Mouse (Mus musculus) urinary bladder, postnatal 36 days (tissue): ENCODE measurements around the gene Sox8.

Experiments used
- DNase-seq, 2 experiments: peaks; one replicate each; pipeline ENCODE4 v3.0.0; 2022; ENCODE audit warnings: low spot score in 2 of 2, mixed read lengths in 1 of 2

Gene Sox8

DNA sequence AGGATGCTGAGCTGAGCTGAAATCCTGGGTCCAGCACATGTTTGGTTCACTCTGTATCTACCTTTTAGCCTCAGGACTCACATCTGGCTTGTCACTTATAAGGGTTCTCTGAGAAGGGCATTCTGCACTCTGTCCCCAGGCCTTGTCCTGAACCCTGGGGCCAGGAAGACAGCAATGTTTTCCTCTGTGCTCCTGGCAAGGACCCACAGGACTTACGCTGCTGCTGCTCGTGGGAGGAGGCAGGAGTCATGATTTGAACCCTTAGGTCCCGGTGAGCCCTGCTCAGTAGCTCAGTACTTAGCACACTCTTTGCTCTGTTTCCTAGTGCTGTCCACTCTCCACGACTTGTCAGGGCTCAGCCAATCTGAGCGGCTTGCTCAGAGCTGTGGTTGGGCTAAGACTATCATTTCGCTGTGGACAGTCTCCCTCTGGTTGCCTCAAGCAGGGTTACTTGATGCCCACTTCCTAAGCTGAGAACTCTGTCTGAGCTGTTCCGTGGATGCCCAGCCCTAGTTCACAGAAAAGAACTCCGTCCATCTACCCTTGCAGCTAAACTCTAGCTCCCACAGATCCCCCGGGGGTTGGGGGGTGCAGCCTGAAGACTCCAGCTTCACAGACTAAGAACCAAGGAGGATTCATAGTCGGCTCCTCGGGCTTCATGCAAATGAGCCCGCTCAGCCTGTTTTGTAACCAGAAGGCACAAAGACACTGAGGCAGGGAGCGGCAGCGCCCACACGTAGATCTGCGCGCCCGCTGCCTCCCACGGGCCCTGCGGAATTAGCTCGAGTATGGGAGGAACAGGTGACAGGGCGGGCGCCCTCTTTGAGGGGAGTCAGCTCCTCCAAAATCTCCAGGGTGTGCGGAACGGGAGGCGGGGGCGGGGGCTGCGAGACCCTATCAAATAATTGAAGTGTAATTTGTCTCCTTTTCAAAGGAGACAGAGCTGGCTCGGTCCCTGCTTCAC lies 14.5 kb downstream of the Sox8 start:
- DNase-seq: no peak

DNA sequence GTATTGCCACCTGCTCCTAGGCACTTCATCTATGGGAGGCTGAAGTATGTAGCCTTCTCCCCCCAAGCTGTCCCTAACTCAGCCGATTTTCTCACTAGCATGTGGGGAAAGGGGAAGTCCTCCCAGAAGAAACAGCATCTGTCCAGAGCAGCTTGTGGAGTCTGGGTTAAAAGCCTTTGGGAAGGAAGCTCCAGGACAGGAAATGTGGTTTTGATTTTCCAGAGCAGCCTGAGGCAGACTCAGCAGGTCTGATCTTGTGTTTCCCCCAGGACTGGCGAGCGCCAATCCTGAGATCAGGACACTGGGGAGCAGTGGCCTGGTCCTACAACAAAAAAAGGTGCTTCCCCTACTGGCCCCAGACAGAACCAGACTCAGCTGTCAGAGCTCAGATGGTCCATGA lies 15.3 kb downstream of the Sox8 start:
- no peak for DNase-seq

DNA sequence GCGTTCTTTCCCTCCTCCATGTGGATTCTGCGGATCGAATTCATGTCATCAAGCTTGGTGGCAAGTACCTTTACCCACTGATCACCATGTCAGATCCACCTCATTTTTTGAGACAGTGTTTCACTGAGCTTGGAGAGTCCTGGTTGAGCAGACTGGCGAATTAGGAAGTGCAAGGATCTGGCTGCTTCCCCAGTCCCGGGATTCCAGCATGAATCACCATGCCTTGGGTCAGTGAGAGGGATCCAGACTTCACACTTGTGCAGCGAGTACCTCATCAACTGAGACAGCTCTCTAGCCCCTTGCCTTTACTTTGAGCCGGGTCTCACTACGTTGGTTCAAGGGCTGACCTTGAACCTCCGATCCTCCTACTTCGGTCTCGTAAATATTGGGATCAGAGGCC lies 19.2 kb downstream of the Sox8 start:
- DNase-seq: no peak

DNA sequence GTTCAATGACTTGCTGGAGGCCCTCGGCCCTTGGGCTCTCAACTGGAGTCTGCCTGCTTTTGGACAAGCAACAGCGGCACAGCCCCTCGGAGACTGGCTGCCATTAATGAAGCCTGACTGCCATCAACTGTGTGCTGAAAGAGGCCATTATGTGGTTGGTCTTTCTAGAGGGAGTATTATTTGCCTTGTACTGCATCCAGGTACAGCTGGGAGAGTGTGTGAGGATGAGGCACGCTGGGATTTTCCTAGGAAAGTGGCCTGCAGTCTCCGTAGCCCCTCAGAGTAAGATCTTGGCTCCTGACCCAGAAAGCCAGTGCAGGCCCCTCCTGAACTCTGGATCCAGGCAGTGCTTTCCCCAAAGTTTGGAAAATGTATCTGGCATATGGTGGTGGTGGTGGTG lies 20.5 kb downstream of the Sox8 start:
- DNase-seq: no peak

DNA sequence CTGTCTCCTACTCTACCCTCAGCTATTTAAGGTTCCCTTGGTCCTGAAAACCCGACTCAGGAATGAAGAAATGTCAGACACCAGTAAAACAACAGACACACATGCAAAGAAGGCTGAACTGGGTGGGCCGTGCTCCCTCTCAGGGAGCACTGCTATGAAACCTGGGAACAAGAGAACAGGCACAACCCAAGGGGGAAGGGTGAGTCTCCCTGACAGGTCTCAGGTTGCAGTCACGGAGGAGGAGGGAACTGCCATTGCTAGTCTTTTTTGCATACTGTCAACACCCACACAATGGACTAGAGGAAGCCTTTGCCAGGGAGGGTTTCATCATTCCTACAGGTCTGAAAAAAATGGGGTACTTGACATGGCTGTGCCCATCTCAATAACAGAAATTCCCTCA lies 23.5 kb downstream of the Sox8 start:
- no peak for DNase-seq

DNA sequence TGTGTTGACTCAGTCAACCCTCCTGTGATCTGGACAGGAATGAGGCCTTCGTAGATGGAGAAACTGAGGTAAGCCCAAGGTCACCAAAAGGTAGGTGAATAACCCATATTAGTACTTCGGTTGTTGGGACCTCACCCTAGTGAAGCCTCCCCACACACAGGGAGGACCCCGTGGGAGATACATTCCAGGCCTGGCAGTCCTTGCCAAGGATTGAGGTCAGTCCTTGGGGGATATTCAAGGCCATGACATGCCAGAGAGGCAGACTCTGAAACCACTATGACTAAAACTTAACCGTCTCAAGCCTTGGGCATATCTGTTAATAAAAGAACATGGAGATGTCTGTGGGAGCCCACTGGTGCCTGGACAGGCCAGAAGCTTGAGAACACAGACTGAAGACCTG lies 28.7 kb downstream of the Sox8 start:
- DNase-seq: no peak

DNA sequence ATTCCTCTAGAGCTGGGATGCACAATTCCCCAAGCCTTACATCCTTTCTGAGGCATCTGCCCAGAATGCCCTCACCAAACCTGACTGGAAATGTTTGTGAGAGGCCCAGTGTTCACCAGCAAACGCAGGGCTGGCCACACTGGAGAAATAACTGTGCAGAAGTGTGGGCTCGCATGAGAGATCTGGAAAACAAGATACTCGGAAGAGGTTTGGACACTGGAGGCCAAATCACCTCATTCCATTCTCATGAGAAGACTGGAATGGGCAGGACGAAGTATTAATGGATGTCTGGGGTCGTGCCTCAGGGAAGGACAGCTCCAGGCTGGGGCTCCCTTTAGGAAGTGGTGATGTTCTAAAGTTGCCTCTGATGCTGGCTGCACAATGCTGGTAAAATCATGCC lies 29.8 kb downstream of the Sox8 start:
- no peak for DNase-seq

DNA sequence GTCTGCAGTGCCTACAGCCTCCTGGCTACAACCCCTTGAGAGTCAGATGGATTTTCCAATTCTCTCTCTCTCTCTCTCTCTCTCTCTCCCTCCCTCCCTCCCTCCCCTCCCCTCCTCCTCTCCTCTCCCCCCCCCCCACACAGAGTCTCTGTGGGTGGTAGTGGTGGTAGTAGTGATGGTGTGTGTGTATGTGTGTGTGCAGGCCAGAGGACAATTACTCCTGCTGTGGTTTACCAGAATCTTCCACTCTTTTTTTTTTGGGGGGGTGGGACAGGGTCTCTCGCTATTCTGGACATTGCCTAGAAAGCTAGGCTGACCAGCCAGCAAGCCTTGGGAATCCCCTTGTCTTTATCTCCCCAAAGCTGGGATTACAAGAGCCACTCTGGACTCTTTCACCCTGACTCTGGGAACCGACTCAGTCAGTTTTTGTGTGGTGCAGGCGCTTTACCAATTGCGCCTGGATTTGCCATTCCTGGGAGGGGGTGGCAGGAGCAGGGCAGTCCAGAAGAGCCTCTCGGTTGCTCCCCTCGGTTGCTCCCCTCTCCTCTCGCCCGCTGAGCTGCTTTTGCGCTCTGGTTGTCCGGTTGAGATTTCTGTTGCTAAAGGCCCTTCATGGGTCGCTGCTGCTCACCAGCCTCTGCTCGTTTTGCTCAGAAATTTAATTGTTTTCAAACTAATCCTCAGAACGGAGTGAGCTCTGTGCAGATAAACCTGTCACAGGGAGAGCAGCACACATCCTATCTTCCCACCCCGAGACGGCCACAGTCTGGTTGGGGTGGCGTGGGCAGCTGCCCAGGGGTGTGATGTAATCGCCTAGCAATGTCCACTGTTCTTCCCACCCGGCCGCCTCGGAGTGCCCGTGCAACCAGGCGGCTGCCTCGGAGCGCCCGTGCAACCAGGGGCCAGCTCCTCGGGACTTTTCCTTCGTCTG lies 31.3 kb downstream of the Sox8 start:
- peak; percentile 30 to 39 for DNase-seq

DNA sequence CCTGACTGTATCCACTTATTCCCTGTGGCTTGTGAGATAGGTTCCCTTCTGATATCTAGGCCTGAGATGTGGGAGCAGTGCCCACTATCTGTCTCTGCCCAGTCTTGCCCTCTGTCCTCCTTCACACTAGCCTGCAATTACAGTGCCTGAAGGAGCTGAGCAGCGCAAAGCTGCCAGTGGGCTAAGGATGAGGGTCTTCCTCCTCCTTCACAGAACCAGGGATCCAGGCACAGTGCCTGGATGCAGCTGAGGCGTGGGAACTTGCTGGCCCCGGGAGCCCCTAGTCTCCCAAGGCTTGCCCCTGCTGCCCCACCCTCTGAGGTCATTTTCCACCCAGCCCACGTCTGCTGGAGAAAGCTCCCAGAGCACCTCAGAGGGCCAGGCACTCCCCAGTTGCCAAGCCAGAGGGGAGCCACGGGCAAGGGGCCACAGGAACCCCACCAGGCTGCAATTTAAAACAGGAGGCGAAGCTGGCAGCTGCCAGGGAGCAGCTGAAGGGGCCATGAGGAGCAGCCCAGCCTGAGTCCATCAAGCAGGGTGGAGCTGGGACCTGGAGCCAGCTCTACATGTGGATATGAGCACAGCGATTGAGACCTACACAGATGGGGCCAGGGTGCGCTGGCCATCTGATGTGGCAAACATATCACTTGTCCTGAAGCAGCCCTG lies 40.0 kb downstream of the Sox8 start:
- DNase-seq: no peak

DNA sequence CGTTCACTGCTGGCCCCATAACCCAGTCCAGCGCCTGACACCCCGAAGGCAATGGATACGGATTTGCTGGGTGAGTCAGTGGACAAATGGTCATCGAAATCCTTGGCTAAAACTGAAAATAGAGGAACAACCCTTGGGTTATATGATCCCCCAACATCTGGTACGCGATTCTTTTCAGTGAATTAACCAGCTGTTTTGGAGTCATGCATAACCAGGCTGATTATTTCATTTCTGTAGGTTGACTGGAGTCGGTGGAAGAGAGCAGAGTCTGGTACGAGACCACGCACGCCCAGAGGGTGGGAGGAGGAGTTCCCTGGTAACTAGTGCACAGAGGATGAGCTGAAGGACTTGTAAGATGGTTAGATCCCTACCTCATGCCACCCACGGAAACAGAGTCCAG lies 48.4 kb downstream of the Sox8 start:
- no peak for DNase-seq

DNA sequence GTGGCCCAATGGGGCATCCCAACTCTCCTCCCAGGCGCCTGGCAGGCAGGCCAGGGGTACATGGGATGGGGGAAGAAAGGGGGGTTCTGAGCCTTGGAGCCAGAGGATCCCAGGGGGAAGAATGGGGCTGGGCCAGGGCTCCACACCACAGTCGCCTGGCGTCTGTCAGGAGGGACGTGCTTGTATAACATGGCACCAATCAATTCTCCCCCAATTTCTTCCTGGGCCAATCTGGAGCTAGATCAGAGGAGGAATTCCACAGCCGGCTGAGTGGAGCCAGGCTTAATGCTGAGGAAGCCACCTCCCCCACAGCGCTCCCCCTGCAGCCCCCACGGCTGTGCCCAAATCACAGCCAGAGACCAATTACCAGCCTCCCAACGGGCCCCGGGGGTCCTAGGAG lies 50.0 kb downstream of the Sox8 start:
- DNase-seq: no peak

DNA sequence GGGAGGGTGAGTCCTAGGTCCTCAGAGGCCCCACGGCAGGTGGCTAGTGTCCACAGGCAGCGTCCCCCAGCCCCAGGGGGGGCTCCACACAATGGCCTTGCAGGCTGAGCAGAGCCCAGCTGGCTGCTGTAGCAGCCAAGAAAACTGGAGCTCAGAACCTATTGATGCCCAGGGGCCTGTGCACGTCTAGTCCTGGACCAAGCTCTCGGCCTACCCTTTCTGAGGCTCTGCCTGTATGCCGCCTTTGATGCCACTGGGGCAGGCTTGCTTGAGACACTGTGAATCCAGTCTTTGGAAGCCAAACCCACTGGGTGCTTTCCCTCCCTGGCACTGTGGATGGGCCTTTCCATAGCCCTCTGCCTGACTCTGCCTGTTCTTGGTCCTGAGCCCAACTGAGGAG lies 51.0 kb downstream of the Sox8 start:
- no peak for DNase-seq

DNA sequence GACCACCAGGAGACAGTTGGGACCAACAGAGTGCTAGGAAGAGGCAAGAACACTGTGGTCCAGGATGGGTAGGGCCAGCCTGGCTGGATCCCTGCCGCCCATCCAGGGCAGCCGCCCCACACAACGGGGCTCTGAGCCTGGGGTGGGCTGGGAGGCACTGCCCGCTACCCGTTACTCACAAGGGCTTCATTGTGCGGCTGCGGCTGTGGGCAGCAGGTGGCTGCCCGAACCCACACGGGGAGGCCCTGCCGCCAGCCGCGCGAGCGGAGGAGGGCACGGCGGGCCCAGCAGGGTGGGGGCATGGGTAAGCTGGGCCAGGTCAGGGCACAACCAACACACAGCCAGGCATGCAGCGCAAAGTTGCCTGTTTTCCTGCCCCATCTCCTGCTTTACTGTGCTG lies 52.3 kb downstream of the Sox8 start:
- no peak for DNase-seq

DNA sequence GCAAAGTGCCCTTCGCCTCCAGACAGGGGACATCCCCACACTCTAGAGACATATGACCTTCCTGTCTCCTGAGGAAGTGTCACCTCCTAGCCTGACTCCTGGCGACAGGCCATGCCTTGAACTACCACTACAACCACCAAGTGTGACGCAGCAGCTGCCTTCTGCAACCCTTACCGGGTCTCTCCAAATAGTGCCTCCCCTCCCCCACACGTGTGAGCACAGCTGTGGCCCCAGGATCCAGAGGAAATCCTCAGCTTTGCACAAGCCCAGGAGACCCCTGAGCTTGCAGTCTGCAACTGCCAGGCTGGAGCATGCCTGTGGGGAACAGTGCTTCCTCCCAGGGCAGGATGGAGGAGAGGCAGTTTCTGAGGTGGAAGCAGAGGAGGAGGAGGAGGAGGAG lies 54.2 kb downstream of the Sox8 start:
- DNase-seq: no peak
